Mouse (Mus musculus) erythroblast, embryonic 14.5 days (primary cell): Measurements from ENCODE around the gene Mpnd. TPM values are rescaled to one million over a fixed set of nuclear protein-coding genes. Genes with fewer than 3 reads are reported as not detected.

Source experiments
- H3K27me3 ChIP-seq: 2 replicates; pipeline ENCODE4 v1.6.1; 2012; ENCODE audit warnings: inconsistent platforms; ENCODE audit not compliant: control insufficient read depth
- H3K36me3 ChIP-seq: 2 replicates; pipeline ENCODE4 v1.6.1; 2012; ENCODE audit warnings: mild to moderate bottlenecking, inconsistent platforms; ENCODE audit not compliant: control insufficient read depth
- H3K4me1 ChIP-seq: 2 replicates; pipeline ENCODE4 v1.6.1; 2012; ENCODE audit warnings: inconsistent platforms; ENCODE audit not compliant: control insufficient read depth
- H3K4me3 ChIP-seq: replicated peaks from 2 replicates; pipeline ENCODE3; 2012; ENCODE audit warnings: moderate library complexity, mild to moderate bottlenecking, inconsistent platforms
- H3K9me3 ChIP-seq: 2 replicates; pipeline ENCODE4 v1.6.1; 2012; ENCODE audit warnings: low read length, inconsistent platforms, mixed read lengths; ENCODE audit not compliant: control insufficient read depth
- GATA1 ChIP-seq: IDR thresholded peaks from 2 replicates; pipeline ENCODE4 v1.6.1; 2012; ENCODE audit warnings: low read length, inconsistent platforms, mixed read lengths
- TAL1 ChIP-seq: IDR thresholded peaks from 3 replicates; pipeline ENCODE4 v1.6.1; 2012; ENCODE audit warnings: low read length, inconsistent platforms, mixed read lengths
- polyA plus RNA-seq: library from polyadenylated mRNA; stranded (reverse); fragments of >175 nt; gene quantifications from 2 replicates; pipeline ENCODE4 v1.2.3, GENCODE M21; 2012

Mpnd gene
- polyA plus RNA-seq, 1 experiment = 1.1 TPM

DNA sequence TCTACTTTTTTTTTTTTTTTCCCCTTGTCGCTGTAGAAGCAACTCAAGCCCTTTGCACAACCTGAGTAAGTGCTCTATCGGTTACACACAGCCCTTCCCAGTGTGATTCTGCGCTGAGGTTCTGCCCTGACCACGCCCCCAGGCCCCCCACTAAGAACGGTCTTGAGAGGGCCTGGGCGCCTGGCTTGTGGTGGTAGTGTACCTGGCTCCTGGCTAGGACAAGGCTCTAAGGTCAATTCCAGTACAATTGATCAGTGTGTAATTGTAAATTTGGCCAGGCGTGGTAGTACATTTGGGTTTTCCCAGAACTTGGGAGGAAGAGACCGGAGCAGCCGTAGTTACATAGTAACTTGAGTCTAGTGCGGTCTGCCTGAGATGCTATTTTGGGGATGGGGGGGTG lies 1.4 kb downstream of the Mpnd start:
- Histone ChIP-seq H3K4me1 (peaks cover 37% of the 10 kb centered on the region), H3K9me3 (no peaks in the 10 kb centered on the region), H3K27me3 (peaks cover 11% of the 10 kb centered on the region), H3K36me3 (peaks cover 6% of the 10 kb centered on the region; the same call in 1 of the 2 replicates), H3K4me3 (no peak overlapping the region)
- no peak for TF ChIP-seq GATA1
- TF ChIP-seq TAL1 = no peak

DNA sequence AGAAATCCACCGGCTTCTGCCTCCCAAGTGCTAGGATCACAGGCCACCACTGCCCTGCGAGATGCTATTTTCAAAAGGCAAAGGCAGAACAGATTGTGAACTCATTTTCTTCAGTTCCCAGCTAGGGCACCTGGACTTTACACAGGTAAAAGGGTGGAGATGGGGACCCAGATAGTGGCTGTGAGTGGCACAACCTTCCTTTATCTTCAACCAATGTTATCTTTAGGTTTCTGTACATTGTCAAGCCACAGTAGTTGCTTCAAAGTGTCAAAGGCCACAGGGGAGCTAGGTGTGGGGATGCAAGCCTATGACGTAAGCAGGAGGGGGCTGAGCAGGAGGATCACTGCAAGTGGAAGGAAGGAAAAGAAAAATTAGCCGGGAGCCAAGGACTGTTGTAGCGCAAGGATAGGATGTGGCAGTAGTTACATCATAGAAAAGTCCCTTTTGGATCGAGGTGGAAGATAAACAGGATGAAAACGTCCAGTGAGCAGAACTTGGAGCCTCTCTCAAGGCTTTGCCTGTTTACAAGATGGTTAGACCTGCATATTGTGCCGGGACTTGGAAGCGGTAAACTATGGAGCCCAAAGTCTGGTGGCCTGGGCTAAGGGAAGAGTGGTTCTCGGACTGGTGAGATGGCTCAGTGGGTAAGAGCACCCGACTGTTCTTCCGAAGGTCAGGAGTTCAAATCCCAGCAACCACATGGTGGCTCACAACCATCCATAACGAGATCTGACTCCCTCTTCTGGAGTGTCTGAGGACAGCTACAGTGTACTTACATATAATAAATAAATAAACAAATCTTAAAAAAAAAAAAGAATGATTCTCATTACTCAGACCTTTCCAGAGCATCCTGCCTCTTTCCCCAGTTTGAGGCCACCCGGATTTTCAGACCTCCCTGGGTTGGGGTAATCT lies 2.2 kb downstream of the Mpnd start:
- no peak for TF ChIP-seq GATA1
- TF ChIP-seq TAL1 = no peak
- peaks cover 11% of the 10 kb centered on the region for H3K36me3 ChIP-seq
- H3K9me3 ChIP-seq = no peaks in the 10 kb centered on the region
- H3K4me3 ChIP-seq = peak overlapping the region; percentile 87
- H3K4me1 ChIP-seq = peaks cover 37% of the 10 kb centered on the region
- H3K27me3 ChIP-seq = peaks cover 11% of the 10 kb centered on the region

DNA sequence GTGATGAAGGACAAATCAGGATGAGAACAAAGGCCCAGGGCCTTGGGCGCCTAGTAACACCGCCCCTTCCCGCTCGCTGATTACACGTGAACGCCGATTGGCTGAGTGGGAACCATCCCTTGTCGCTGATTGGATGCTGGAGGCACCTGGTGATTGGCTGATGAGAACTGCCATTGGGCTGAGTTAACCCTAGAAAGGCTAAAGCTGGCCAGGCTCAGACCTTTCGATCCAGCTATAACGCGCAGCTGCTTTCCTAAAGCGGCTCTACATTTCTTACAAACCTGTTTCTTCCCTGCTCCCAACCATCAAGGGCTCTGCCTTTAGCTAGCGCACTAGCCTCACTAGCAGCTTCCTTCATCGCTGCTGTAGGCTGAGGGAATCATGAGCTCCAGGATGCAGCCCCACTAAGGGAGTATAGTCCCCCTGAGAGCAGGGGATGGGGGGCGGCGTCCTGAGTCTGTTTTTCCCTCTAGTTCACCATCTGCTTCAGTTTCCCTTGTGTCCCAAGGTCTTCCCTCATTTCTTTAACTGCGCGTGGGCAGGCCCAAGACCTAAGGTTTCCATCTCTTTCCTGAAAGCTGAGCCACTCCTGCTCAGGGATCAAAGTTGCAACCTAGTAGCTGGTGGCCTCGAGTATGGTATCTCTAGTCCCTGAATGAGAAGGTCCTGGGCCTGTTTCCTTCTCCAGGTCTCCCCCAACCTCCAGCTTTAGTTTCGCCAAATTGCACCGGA lies 3.0 kb downstream of the Mpnd start:
- Histone ChIP-seq H3K4me3 (peak overlapping the region; percentile 87), H3K9me3 (no peaks in the 10 kb centered on the region), H3K4me1 (peaks cover 37% of the 10 kb centered on the region), H3K27me3 (peaks cover 11% of the 10 kb centered on the region), H3K36me3 (peaks cover 13% of the 10 kb centered on the region)
- TF ChIP-seq GATA1 (peak; percentile 68), TAL1 (no peak)

DNA sequence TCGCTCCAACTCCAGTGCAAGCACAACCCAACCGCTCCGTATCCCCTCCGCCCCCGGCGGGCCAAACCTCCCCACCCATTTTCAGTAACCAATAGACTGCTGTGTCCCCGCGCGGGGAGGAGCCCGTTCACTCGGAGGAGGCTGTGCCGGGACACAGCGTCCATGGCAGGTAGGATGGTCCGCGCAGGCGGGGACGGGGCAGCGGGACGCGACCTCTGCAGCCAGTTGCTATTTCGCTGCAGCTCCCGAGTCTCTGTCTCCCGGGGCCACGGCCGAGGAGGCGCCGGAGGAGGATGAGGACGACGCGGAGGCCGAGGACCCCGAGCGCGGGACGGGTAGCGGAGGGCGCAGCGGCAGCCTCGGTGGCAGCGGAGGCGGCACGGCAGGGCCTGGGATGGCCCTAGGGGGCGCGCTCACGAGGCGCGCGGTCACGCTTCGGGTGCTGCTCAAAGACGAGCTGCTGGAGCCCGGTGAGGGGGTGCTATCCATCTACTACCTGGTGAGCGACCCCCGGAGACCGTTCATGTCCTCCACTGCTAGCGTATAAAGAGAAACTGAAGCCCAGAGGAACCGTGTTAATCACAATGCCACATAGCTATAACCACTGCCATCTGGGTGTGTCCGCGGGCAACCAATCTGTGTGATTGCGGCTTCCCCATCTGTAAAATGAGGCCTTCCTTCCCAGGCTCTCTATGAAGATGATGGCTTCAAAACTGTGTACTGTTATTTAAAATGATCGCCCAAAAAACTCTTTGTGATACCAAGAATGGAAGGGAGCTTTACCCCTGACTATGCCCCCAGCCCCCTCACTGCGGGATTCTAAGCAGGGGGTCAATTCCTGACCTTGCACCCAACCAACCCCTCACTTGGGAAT lies 3.8 kb downstream of the Mpnd start:
- Histone ChIP-seq H3K9me3 (no peaks in the 10 kb centered on the region), H3K27me3 (peaks cover 11% of the 10 kb centered on the region), H3K36me3 (peaks cover 13% of the 10 kb centered on the region), H3K4me3 (peak overlapping the region; percentile 87), H3K4me1 (peaks cover 37% of the 10 kb centered on the region)
- TF ChIP-seq TAL1 (no peak), GATA1 (no peak)

DNA sequence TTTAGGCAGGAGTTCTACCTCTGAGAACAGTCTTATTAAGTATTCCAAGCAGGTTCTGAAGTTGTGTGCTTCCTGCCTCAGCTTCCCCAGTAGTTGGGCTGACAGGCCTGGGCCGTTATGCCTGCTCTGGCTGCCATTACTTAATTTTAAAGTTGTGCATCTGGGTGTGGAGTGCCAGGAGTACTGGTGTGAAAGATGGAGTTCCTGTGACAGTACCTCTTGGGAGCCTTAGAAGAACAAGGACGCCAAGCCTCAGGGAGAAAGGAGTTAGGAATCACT lies 4.4 kb downstream of the Mpnd start:
- peaks cover 37% of the 10 kb centered on the region for H3K4me1 ChIP-seq
- H3K4me3 ChIP-seq = peak overlapping the region; percentile 87
- TF ChIP-seq GATA1 (no peak), TAL1 (no peak)
- H3K27me3 ChIP-seq = peaks cover 6% of the 10 kb centered on the region
- no peaks in the 10 kb centered on the region for H3K9me3 ChIP-seq
- H3K36me3 ChIP-seq = peaks cover 16% of the 10 kb centered on the region

DNA sequence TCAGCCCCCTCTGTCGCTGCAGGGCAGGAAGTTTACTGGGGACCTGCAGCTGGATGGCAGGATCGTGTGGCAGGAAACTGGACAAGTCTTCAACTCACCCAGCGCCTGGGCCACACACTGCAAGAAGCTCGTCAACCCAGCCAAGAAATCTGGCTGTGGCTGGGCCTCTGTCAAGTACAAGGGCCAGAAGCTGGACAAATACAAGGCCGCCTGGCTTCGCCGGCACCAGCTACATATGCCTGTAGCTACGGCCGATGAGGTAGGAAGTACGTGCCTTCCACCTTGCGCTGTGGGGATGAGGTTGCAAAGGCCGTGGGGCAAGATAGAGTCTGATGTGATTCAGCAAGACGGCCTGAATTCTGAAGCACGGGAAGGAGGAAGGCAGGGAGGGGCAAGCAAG lies 4.7 kb downstream of the Mpnd start:
- peak overlapping the region; percentile 87 for H3K4me3 ChIP-seq
- TF ChIP-seq TAL1 (no peak), GATA1 (no peak)
- peaks cover 3% of the 10 kb centered on the region for H3K27me3 ChIP-seq
- H3K4me1 ChIP-seq = peaks cover 37% of the 10 kb centered on the region
- peaks cover 19% of the 10 kb centered on the region for H3K36me3 ChIP-seq
- no peaks in the 10 kb centered on the region for H3K9me3 ChIP-seq

DNA sequence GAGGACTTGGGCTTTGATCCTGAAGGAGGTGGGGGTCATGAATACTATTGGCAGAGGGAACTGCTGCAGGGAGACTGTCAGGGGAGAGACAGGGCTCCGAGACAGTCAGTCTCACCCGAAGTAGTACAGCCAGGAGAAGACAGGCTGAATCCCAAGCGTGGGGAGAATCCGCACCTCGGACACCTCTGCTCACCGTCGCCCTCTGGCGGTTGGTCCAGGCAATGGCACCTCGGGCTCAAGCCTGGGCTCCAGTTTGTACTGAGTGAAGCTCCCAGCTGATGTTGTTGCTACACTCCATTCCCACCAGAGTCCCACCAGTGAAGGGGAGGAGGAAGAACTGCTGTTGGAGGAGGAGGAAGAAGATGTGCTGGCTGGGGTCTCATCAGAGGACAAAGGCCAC lies 5.2 kb downstream of the Mpnd start:
- peaks cover 23% of the 10 kb centered on the region for H3K36me3 ChIP-seq
- H3K4me1 ChIP-seq = peaks cover 37% of the 10 kb centered on the region
- TF ChIP-seq GATA1 (no peak), TAL1 (no peak)
- H3K4me3 ChIP-seq = no peak overlapping the region
- H3K27me3 ChIP-seq = no peaks in the 10 kb centered on the region
- no peaks in the 10 kb centered on the region for H3K9me3 ChIP-seq

DNA sequence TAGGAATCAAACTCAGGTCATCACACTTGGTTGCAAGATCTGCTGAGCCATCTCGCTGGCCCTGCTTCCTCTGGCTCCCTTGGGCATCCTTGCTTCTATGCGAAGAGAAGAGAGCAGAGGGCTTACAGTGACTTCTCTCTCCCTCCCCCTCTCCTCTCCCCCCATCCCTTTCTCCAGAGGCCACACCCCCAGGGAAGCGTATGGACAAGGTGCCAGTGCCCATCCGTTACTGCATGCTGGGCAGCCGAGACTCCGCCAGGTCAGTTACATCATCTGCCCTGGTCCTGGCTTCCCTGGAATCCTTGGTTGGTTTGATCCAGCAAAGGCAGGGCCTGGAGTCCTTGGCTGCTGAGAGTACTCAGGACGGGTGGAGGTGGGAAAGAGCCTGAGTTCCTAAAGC lies 5.9 kb downstream of the Mpnd start:
- no peak for TF ChIP-seq TAL1
- TF ChIP-seq GATA1 = no peak
- H3K4me1 ChIP-seq = peaks cover 37% of the 10 kb centered on the region
- H3K4me3 ChIP-seq = no peak overlapping the region
- no peaks in the 10 kb centered on the region for H3K9me3 ChIP-seq
- no peaks in the 10 kb centered on the region for H3K27me3 ChIP-seq
- H3K36me3 ChIP-seq = peaks cover 31% of the 10 kb centered on the region
